Mouse (Mus musculus) testis, postnatal 10 days (tissue): Measurements from ENCODE around the gene Map4k5.

Experiments
- DNase-seq: peaks from one replicate; pipeline ENCODE4 v3.0.0; 2021; ENCODE audit warnings: low spot score

The Map4k5 gene

GRCm38 (mm10) chr12:69843531-69844445 lies 49.2 kb downstream of the Map4k5 start:
- DNase-seq = no peak

GRCm38 (mm10) chr12:69838376-69838775 lies 54.6 kb downstream of the Map4k5 start:
- no peak for DNase-seq

GRCm38 (mm10) chr12:69833982-69834604 lies 58.9 kb downstream of the Map4k5 start:
- no peak for DNase-seq

GRCm38 (mm10) chr12:69831239-69831910 lies 61.6 kb downstream of the Map4k5 start:
- DNase-seq = no peak

- no peak for DNase-seq
Measured at GRCm38 (mm10) chr12:69828214-69828613, 64.8 kb downstream of the Map4k5 start.

- DNase-seq = no peak
Measured at GRCm38 (mm10) chr12:69824881-69825597, 68.0 kb downstream of the Map4k5 start.

- no peak for DNase-seq
Measured at GRCm38 (mm10) chr12:69814272-69814671, 78.7 kb downstream of the Map4k5 start.

- no peak for DNase-seq
Measured at GRCm38 (mm10) chr12:69813596-69813995, 79.4 kb downstream of the Map4k5 start.

GRCm38 (mm10) chr12:69812986-69813385 lies 80.0 kb downstream of the Map4k5 start:
- DNase-seq = no peak

- no peak for DNase-seq
Measured at GRCm38 (mm10) chr12:69811976-69812375, 81.0 kb downstream of the Map4k5 start.

GRCm38 (mm10) chr12:69809439-69809838 lies 83.6 kb downstream of the Map4k5 start:
- DNase-seq = no peak

- DNase-seq = no peak
Measured at GRCm38 (mm10) chr12:69807399-69807985, 85.5 kb downstream of the Map4k5 start.

- no peak for DNase-seq
Measured at GRCm38 (mm10) chr12:69805148-69805547, 87.9 kb downstream of the Map4k5 start.

GRCm38 (mm10) chr12:69804393-69805070 lies 88.5 kb downstream of the Map4k5 start:
- no peak for DNase-seq

GRCm38 (mm10) chr12:69803196-69803595 lies 89.8 kb downstream of the Map4k5 start:
- no peak for DNase-seq

GRCm38 (mm10) chr12:69800586-69800985 lies 92.4 kb downstream of the Map4k5 start:
- no peak for DNase-seq

GRCm38 (mm10) chr12:69796311-69796710 lies 96.7 kb downstream of the Map4k5 start:
- DNase-seq = no peak

GRCm38 (mm10) chr12:69790530-69791505 lies 102.2 kb downstream of the Map4k5 start, which contains the start of gene Cdkl1:
Gene Cdkl1, minus strand, starts transcription at chr12:69791267.
- peak; percentile 74 for DNase-seq

GRCm38 (mm10) chr12:69789766-69790529 lies 103.1 kb downstream of the Map4k5 start:
- no peak for DNase-seq
